29 mouse cellular contexts compared by ENCODE assay signal in the genomic region with DNA sequence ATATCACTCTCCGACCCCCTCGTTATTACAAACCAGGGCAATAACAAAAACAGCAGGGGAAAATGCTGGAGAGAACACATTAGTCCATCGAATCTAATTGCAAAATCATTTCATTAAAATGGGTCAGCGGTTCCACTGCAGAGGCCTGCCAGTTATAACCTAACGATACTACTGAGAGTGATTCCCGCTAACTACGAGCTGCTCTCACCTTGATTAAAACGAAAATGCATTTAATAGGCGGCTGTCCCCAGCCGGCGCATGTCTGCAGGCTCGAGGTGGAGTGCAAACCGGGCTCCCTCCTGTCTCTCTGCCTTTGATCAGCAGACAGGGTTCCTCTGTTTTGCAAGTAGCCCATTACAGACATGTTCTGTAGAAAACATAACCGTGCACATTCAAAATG.
DNase-seq lines count a peak whose midpoint lies in the region; ATAC-seq lines count a peak whose summit lies in the region.
"Had no signal": no experiment of that assay in that cellular context is flagged by ENCODE, and none has a peak within 500 bp of the region (broad histone marks: within the 10 kb centered on the region; RNA-seq: fewer than 3 reads in every experiment).

No protein-coding gene starts in this region.

- H3K4me3 ChIP-seq in hindbrain, embryonic 13.5 days, result no peak overlapping the region
- H3K4me3 ChIP-seq in hindbrain, embryonic 11.5 days (ENCODE audit: low read depth, low read length), result no peak overlapping the region
- H3K4me3 ChIP-seq in neural tube, embryonic 13.5 days, result no peak overlapping the region
- no peak overlapping the region for H3K4me3 ChIP-seq in neural tube, embryonic 14.5 days (ENCODE audit: low read depth, low read length)
- H3K4me3 ChIP-seq: embryonic facial prominence, embryonic 10.5 days; embryonic facial prominence, embryonic 13.5 days; erythroblast, embryonic 14.5 days; forebrain, embryonic 13.5 days; heart, adult 2 months; heart, embryonic 10.5 days; heart, embryonic 13.5 days had no signal

- H3K4me1 ChIP-seq in hindbrain, embryonic 13.5 days (replicated peaks), result peaks cover 19% of the 10 kb centered on the region; the same call in 1 of the 2 replicates
- no peaks in the 10 kb centered on the region for H3K4me1 ChIP-seq in hindbrain, embryonic 11.5 days (replicated peaks; ENCODE audit: control insufficient read depth, insufficient read depth, low read length)
- peaks cover 12% of the 10 kb centered on the region for H3K4me1 ChIP-seq in neural tube, embryonic 13.5 days (replicated peaks)
- H3K4me1 ChIP-seq in neural tube, embryonic 14.5 days (ENCODE audit: control insufficient read depth, insufficient read depth, low read length), result peaks cover 5% of the 10 kb centered on the region; the same call in 1 of the 2 replicates

- no peak for DNase-seq in hindbrain, embryonic 11.5 days (ENCODE audit: low spot score)
- DNase-seq in neural tube, embryonic 10.5 days (ENCODE audit: extremely low spot score, low spot score), result no peak
- DNase-seq in lung, postnatal 4 days, result no peak
- no peak for DNase-seq in B cell, adult 2 months
- DNase-seq: adrenal gland, adult 2 months; adrenal gland, postnatal 14 days; cerebellum, adult 11-12 months; cerebellum, adult 8-10 months; cerebellum, postnatal 10 days; cerebellum, postnatal 36 days; embryo, embryonic 11 days; gastrocnemius, postnatal 10 days; gastrocnemius, postnatal 36 days; heart, adult 2 months; heart, postnatal 14 days; heart, postnatal 4 days had no signal

- no peak overlapping the region for H3K4me2 ChIP-seq in hindbrain, embryonic 13.5 days
- H3K4me2 ChIP-seq in hindbrain, embryonic 11.5 days (replicated peaks; ENCODE audit: low read depth, low read length), result no peak overlapping the region
- H3K4me2 ChIP-seq in neural tube, embryonic 13.5 days, result no peak overlapping the region
- H3K4me2 ChIP-seq in neural tube, embryonic 14.5 days (ENCODE audit: low read depth, low read length), result no peak overlapping the region
- H3K4me2 ChIP-seq: embryonic facial prominence, embryonic 13.5 days; forebrain, embryonic 13.5 days; heart, embryonic 13.5 days; hindbrain, embryonic 14.5 days had no signal

- no peak overlapping the region for H3K9ac ChIP-seq in hindbrain, embryonic 13.5 days
- H3K9ac ChIP-seq in hindbrain, embryonic 11.5 days (ENCODE audit: low read depth, low read length), result no peak overlapping the region
- H3K9ac ChIP-seq in neural tube, embryonic 13.5 days, result no peak overlapping the region
- H3K9ac ChIP-seq in neural tube, embryonic 14.5 days (replicated peaks; ENCODE audit: low read depth, low read length), result no peak overlapping the region
- H3K9ac ChIP-seq: embryonic facial prominence, embryonic 13.5 days; forebrain, embryonic 13.5 days; heart, embryonic 13.5 days; hindbrain, embryonic 14.5 days had no signal

- ATAC-seq in hindbrain, embryonic 13.5 days (ENCODE audit: low FRiP score), result 0 out of 2 replicates have a peak, but pooled peaks have one; percentile 6
- no peak for ATAC-seq in hindbrain, embryonic 11.5 days (ENCODE audit: low FRiP score)
- peak; percentile 44 for ATAC-seq in neural tube, embryonic 13.5 days (ENCODE audit: low read depth)
- ATAC-seq in neural tube, embryonic 14.5 days (ENCODE audit: low read depth), result peak; percentile 58
- ATAC-seq: CD4-positive, CD25-positive, alpha-beta regulatory T cell, adult 4 months; forebrain, embryonic 13.5 days; forebrain, embryonic 16.5 days; inflammation-experienced regulatory T-cells, adult 6 months had no signal

- peak overlapping the region; percentile 3; the same call in 1 of the 2 replicates for H3K27ac ChIP-seq in hindbrain, embryonic 13.5 days
- no peak overlapping the region for H3K27ac ChIP-seq in hindbrain, embryonic 11.5 days (ENCODE audit: low read depth, low read length)
- H3K27ac ChIP-seq in neural tube, embryonic 13.5 days (replicated peaks), result peak overlapping the region; percentile 33; the same call in 1 of the 2 replicates
- no peak overlapping the region for H3K27ac ChIP-seq in neural tube, embryonic 14.5 days (ENCODE audit: low read depth, low read length)
- H3K27ac ChIP-seq: embryonic facial prominence, embryonic 10.5 days; embryonic facial prominence, embryonic 13.5 days; forebrain, embryonic 13.5 days; heart, adult 2 months; heart, embryonic 10.5 days; heart, embryonic 13.5 days; hindbrain, embryonic 14.5 days had no signal

- WGBS in hindbrain, embryonic 13.5 days, result 62% methylated on average over 14 of the region's 14 CpGs
- WGBS in hindbrain, embryonic 11.5 days, result 84% methylated on average over 14 of the region's 14 CpGs
- 54% methylated on average over 14 of the region's 14 CpGs for WGBS in neural tube, embryonic 13.5 days
- 40% methylated on average over 14 of the region's 14 CpGs for WGBS in neural tube, embryonic 14.5 days

- no peaks in the 10 kb centered on the region for H3K36me3 ChIP-seq in hindbrain, embryonic 13.5 days
- 0 out of 2 replicates have a peak, but pooled peaks cover 3% of the 10 kb centered on the region for H3K36me3 ChIP-seq in hindbrain, embryonic 11.5 days (ENCODE audit: control insufficient read depth, insufficient read depth, low read length)
- H3K36me3 ChIP-seq in neural tube, embryonic 13.5 days, result no peaks in the 10 kb centered on the region
- no peaks in the 10 kb centered on the region for H3K36me3 ChIP-seq in neural tube, embryonic 14.5 days (ENCODE audit: control insufficient read depth, insufficient read depth, low read length)
- H3K36me3 ChIP-seq: heart, embryonic 13.5 days had no signal

- H3K27me3 ChIP-seq in hindbrain, embryonic 13.5 days, result no peaks in the 10 kb centered on the region
- no peaks in the 10 kb centered on the region for H3K27me3 ChIP-seq in hindbrain, embryonic 11.5 days (ENCODE audit: control insufficient read depth, insufficient read depth, low read length)
- H3K27me3 ChIP-seq in neural tube, embryonic 13.5 days, result no peaks in the 10 kb centered on the region
- no peaks in the 10 kb centered on the region for H3K27me3 ChIP-seq in neural tube, embryonic 14.5 days (ENCODE audit: control insufficient read depth, insufficient read depth, low read length)
- H3K27me3 ChIP-seq: embryonic facial prominence, embryonic 13.5 days; heart, embryonic 13.5 days had no signal

- no peaks in the 10 kb centered on the region for H3K9me3 ChIP-seq in hindbrain, embryonic 13.5 days
- no peaks in the 10 kb centered on the region for H3K9me3 ChIP-seq in hindbrain, embryonic 11.5 days (ENCODE audit: control insufficient read depth, low read length)
- H3K9me3 ChIP-seq in neural tube, embryonic 13.5 days, result no peaks in the 10 kb centered on the region
- no peaks in the 10 kb centered on the region for H3K9me3 ChIP-seq in neural tube, embryonic 14.5 days (ENCODE audit: control insufficient read depth, low read length)
- H3K9me3 ChIP-seq: embryonic facial prominence, embryonic 10.5 days; embryonic facial prominence, embryonic 13.5 days; forebrain, embryonic 13.5 days; heart, embryonic 10.5 days; heart, embryonic 13.5 days had no signal

Comparison
In these comparisons a context has a peak if more than half of its experiments do, and no peak if none do; other contexts are left out.
1. H3K27ac ChIP-seq: peak in hindbrain, embryonic 13.5 days (single experiment) and neural tube, embryonic 13.5 days (single experiment); none in hindbrain, embryonic 11.5 days (single experiment) and neural tube, embryonic 14.5 days (single experiment).